Mouse (Mus musculus): Measurements from ENCODE around the gene Fam20a.

Fam20a gene

GRCm38 (mm10) chr11:109721781-109722446 lies at the start of gene Fam20a:
TSS of gene Fam20a (minus strand) at chr11:109722279.
- DNase-seq, result peak; percentile 87 to 89

- DNase-seq, result no peak
Measured at GRCm38 (mm10) chr11:109771381-109771780, 49.3 kb upstream of the Fam20a start.

- no peak for DNase-seq
Measured at GRCm38 (mm10) chr11:109770185-109770584, 48.1 kb upstream of the Fam20a start.

GRCm38 (mm10) chr11:109769091-109769490 lies 47.0 kb upstream of the Fam20a start:
- no peak for DNase-seq

- no peak for DNase-seq
Measured at GRCm38 (mm10) chr11:109760063-109760462, 38.0 kb upstream of the Fam20a start.

GRCm38 (mm10) chr11:109758616-109759215 lies 36.6 kb upstream of the Fam20a start:
- peak; percentile 36 to 45 for DNase-seq

GRCm38 (mm10) chr11:109754105-109754602 lies 32.1 kb upstream of the Fam20a start:
- peak; percentile 9 to 28 for DNase-seq

- peak in 1 of 2 experiments; percentile 27 for DNase-seq
Measured at GRCm38 (mm10) chr11:109751636-109752603, 29.8 kb upstream of the Fam20a start.

GRCm38 (mm10) chr11:109745210-109745609 lies 23.1 kb upstream of the Fam20a start:
- no peak for DNase-seq

- DNase-seq, result no peak
Measured at GRCm38 (mm10) chr11:109737967-109738366, 15.9 kb upstream of the Fam20a start.

GRCm38 (mm10) chr11:109736406-109736805 lies 14.3 kb upstream of the Fam20a start:
- no peak for DNase-seq

GRCm38 (mm10) chr11:109734341-109734740 lies 12.3 kb upstream of the Fam20a start:
- DNase-seq, result no peak

GRCm38 (mm10) chr11:109732726-109733438 lies 10.8 kb upstream of the Fam20a start:
- DNase-seq, result no peak

GRCm38 (mm10) chr11:109728371-109728770 lies 6.3 kb upstream of the Fam20a start:
- no peak for DNase-seq

GRCm38 (mm10) chr11:109722711-109723110 lies 632 bp upstream of the Fam20a start:
- no peak for DNase-seq

GRCm38 (mm10) chr11:109721320-109721780 lies 729 bp downstream of the Fam20a start:
- DNase-seq, result peak; percentile 40 to 51

GRCm38 (mm10) chr11:109720809-109721319 lies 1.2 kb downstream of the Fam20a start:
- peak in 1 of 2 experiments; percentile 28 for DNase-seq

- DNase-seq, result no peak
Measured at GRCm38 (mm10) chr11:109719399-109719798, 2.7 kb downstream of the Fam20a start.

GRCm38 (mm10) chr11:109717966-109718895 lies 3.8 kb downstream of the Fam20a start:
- peak; percentile 31 to 37 for DNase-seq

GRCm38 (mm10) chr11:109717448-109717847 lies 4.6 kb downstream of the Fam20a start:
- peak; percentile 44 to 57 for DNase-seq

GRCm38 (mm10) chr11:109716981-109717380 lies 5.1 kb downstream of the Fam20a start:
- peak; percentile 28 to 45 for DNase-seq
